ENCODE assay signal across 10 mouse cellular contexts in the genomic region with DNA sequence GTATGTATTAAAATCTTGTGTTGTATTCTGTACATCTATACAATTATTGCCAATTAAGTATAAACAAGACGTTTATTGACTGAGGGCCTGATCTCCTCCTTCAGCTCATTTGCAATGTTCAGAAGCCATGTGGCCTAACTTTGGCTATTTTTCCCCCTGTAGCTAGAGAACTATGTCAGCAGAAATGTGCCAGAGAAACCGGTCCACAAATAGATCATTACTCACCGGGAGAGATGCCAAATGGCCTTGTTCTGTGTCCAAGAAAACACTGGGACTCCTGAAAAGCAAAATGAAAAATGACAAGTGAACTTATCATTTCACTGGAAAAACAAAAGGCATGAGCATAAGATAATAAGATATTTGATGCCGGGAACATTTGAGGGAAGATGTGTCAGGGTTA. TPM values are rescaled to one million over a fixed set of nuclear protein-coding genes. Genes with fewer than 3 reads are reported as not detected.
DNase-seq lines count a peak whose midpoint lies in the region; ATAC-seq lines count a peak whose summit lies in the region.
"Had no signal": no experiment of that assay in that cellular context is flagged by ENCODE, and none has a peak within 500 bp of the region (broad histone marks: within the 10 kb centered on the region; RNA-seq: fewer than 3 reads in every experiment).

No protein-coding gene starts in this region.

- H3K9me3 ChIP-seq in kidney, embryonic 16.5 days (ENCODE audit: low read length) = no peaks in the 10 kb centered on the region
- H3K9me3 ChIP-seq: limb, embryonic 12.5 days had no signal

- DNase-seq in kidney, adult 18-20 months = peak; percentile 35
- DNase-seq in adrenal gland, postnatal 36 days = peak; percentile 84 to 85
- peak; percentile 81 for DNase-seq in heart, adult 8-10 months (ENCODE audit: low spot score)
- DNase-seq in layer of hippocampus, adult 9-10 months (ENCODE audit: low spot score) = peak; percentile 56
- DNase-seq in right cerebral cortex, postnatal 14 days = peak; percentile 25
- no peak for DNase-seq in T-cell, adult 2 months (ENCODE audit: low spot score)

- no peak overlapping the region for H3K27ac ChIP-seq in kidney, embryonic 16.5 days (ENCODE audit: low read length)
- H3K27ac ChIP-seq: limb, embryonic 12.5 days had no signal

- no peak for ATAC-seq in kidney, embryonic 16.5 days (ENCODE audit: low FRiP score, low TSS enrichment)
- no peak for ATAC-seq in megakaryocyte, adult 5-6 weeks (ENCODE audit: poor library complexity, severe bottlenecking)

- no peaks in the 10 kb centered on the region for H3K4me1 ChIP-seq in kidney, embryonic 16.5 days (ENCODE audit: insufficient read depth, low read length)
- H3K4me1 ChIP-seq: limb, embryonic 12.5 days had no signal

- no peak overlapping the region for H3K4me2 ChIP-seq in kidney, embryonic 16.5 days (replicated peaks; ENCODE audit: low read depth, low read length)
- H3K4me2 ChIP-seq: limb, embryonic 12.5 days had no signal

- WGBS in kidney, embryonic 16.5 days = 70% methylated on average over 4 of the region's 4 CpGs

- no peaks in the 10 kb centered on the region for H3K36me3 ChIP-seq in kidney, embryonic 16.5 days (ENCODE audit: insufficient read depth, low read length)
- H3K36me3 ChIP-seq: limb, embryonic 12.5 days had no signal

- H3K9ac ChIP-seq in kidney, embryonic 16.5 days (replicated peaks; ENCODE audit: low read length) = no peak overlapping the region
- H3K9ac ChIP-seq: limb, embryonic 12.5 days had no signal

- H3K27me3 ChIP-seq in kidney, embryonic 16.5 days (ENCODE audit: insufficient read depth, low read length) = no peaks in the 10 kb centered on the region
- H3K27me3 ChIP-seq: limb, embryonic 12.5 days had no signal

- no peak overlapping the region for H3K4me3 ChIP-seq in kidney, embryonic 16.5 days (ENCODE audit: low read length)
- H3K4me3 ChIP-seq: limb, embryonic 12.5 days had no signal

RNA-seq across cellular contexts. Expression of a gene that starts 13.8 kb away (rescaled TPM):
- polyA plus RNA-seq in kidney, embryonic 16.5 days (2015; fragmentation: Nextera tagmentation; extraction: Ambion mirVana) = 6.3 TPM in 2 replicates
- total RNA-seq in adrenal gland, postnatal 36 days (2021) = under 1 TPM in 1 of 2 experiments, not detected in 1; 0.10 TPM
- under 1 TPM in 1 of 4 experiments, not detected in 3; 0.16 TPM for total RNA-seq in heart, adult 8-10 months (2022)
- total RNA-seq in megakaryocyte, adult 5-6 weeks (2015) = not detected in 2 replicates
- total RNA-seq in megakaryocyte, adult 5-6 weeks (2017) = not detected in 2 replicates
- total RNA-seq: neutrophil, adult 5-6 weeks had no signal
